Mouse (Mus musculus): ENCODE measurements around the gene Cplx3.

The Cplx3 gene

DNA sequence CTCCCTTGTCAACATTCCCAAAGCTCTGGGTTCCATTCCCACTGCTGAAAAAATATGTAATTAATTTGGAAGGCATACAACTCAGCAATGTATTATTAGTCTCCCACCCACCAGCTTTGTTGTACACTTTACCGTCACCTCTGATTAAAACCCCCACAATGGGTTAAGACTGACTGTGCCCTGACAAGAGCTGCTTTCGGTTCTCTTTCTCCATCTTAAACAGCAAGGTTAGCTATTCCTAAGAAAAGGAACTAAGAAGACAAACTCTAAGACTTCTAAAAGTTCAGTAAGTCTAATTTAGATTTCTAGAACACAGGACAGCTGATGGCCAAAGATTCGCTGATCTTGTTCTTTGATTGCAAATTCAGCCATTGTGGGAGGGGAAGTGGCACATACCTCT, 48.9 kb downstream of the Cplx3 start:
- no peak for DNase-seq

GRCm38 (mm10) chr9:57554753-57555152, 51.3 kb downstream of the Cplx3 start:
- no peak for DNase-seq

DNA sequence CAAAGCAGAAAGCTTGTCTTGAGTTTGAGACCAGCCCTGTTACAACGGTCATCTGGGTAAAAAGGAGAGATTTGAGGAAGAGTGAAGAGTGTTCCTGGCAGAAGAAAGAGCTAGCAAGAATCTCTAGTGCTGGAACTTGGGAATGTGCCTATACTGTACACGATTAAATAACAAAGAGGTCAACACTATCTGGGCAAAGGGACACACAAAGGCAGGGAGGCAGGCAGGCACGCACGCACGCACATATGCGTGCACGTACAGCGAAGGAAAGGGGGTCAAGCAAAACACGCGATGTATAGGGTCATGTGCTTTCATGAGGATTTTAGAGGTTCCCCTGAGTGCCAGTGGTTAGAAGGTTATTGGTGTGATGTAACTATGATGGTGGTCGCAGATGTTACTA, 53.0 kb downstream of the Cplx3 start:
- DNase-seq, result no peak

GRCm38 (mm10) chr9:57552139-57552887, 53.8 kb downstream of the Cplx3 start, which contains the start of gene Mpi:
Gene Mpi, minus strand, starts transcription at chr9:57552763.
- DNase-seq, result peak; percentile 73

- peak; percentile 57 for DNase-seq
These were observed 55.8 kb downstream of the Cplx3 start for GRCm38 (mm10) chr9:57550126-57550862.
